Mouse (Mus musculus): ENCODE results near the gene Syt1.

DNA sequence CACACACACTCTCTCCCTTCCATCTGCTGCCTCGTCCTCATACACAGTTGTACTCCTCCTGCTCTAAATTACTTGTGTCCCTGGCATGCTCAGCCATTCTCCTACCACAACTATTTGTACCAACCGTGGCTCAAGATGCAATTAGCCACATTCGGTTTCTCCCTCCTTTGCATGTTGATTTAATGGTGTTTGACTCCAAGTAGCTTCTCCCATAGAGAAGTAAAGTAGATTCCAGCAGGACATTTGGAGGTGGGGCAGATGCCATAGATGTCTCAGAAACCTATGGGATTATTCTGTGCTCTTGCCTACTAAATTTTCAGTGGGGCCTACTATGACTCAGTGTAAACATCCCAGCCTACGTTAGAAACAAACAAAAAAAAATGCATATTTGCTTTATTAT is 479.1 kb downstream of the Syt1 start:
- TF ChIP-seq CTCF (IDR thresholded peaks at IDR 0.05; ENCODE audit: borderline replicate concordance, insufficient read depth, low read length) (no peak), POLR2A (IDR thresholded peaks at IDR 0.05; ENCODE audit: low read depth, low read length) (no peak)

Measured in embryonic fibroblast, embryonic 13.5 days (primary cell).